Mouse (Mus musculus) fat pad, adult 2 months (tissue): Measurements from ENCODE around the gene 9930111J21Rik2.
"Not testable (repeated sequence)": the region's sequence is repeated elsewhere in the genome, so short reads cannot be mapped to it uniquely, and the experiment has no call there.

Experiments
- DNase-seq: peaks from one replicate; pipeline ENCODE4 v3.0.0-alpha.2; 2011; ENCODE audit warnings: low read depth, low spot score; ENCODE audit errors: extremely low read depth

The 9930111J21Rik2 gene

GRCm38 (mm10) chr11:49078719-49079118 lies 27.7 kb upstream of the 9930111J21Rik2 start:
- no peak for DNase-seq

- DNase-seq, result no peak
These were observed 26.0 kb upstream of the 9930111J21Rik2 start for GRCm38 (mm10) chr11:49077012-49077411.

GRCm38 (mm10) chr11:49076001-49076757 lies 25.1 kb upstream of the 9930111J21Rik2 start, which contains the start of gene Ifi47:
TSS of gene Ifi47 (plus strand) at chr11:49076587.
- DNase-seq, result not testable (repeated sequence)

GRCm38 (mm10) chr11:49068358-49068757 lies 17.3 kb upstream of the 9930111J21Rik2 start:
- no peak for DNase-seq

GRCm38 (mm10) chr11:49063713-49064469 lies 12.8 kb upstream of the 9930111J21Rik2 start, which contains the start of gene Tgtp2:
TSS of gene Tgtp2 (minus strand) at chr11:49064206.
- DNase-seq, result not testable (repeated sequence)

- not testable (repeated sequence) for DNase-seq
These were observed 10.8 kb upstream of the 9930111J21Rik2 start for GRCm38 (mm10) chr11:49061865-49062264.

GRCm38 (mm10) chr11:49060061-49060460 lies 9.0 kb upstream of the 9930111J21Rik2 start:
- DNase-seq, result not testable (repeated sequence)

- DNase-seq, result not testable (repeated sequence)
These were observed 852 bp upstream of the 9930111J21Rik2 start for GRCm38 (mm10) chr11:49051894-49052293.

- not testable (repeated sequence) for DNase-seq
These were observed 978 bp downstream of the 9930111J21Rik2 start for GRCm38 (mm10) chr11:49050064-49050463.

- not testable (repeated sequence) for DNase-seq
These were observed 39.0 kb downstream of the 9930111J21Rik2 start for GRCm38 (mm10) chr11:49012074-49012473.

GRCm38 (mm10) chr11:49006785-49007184 lies 44.3 kb downstream of the 9930111J21Rik2 start:
- not testable (repeated sequence) for DNase-seq

GRCm38 (mm10) chr11:49006317-49006716 lies 44.7 kb downstream of the 9930111J21Rik2 start:
- not testable (repeated sequence) for DNase-seq

- DNase-seq, result not testable (repeated sequence)
These were observed 50.6 kb downstream of the 9930111J21Rik2 start for GRCm38 (mm10) chr11:49000411-49000810.

- not testable (repeated sequence) for DNase-seq
These were observed 57.0 kb downstream of the 9930111J21Rik2 start, which contains the start of gene Tgtp1 for GRCm38 (mm10) chr11:48994018-48994417. TSS of gene Tgtp1 (minus strand) at chr11:48994172.

- not testable (repeated sequence) for DNase-seq
These were observed 57.7 kb downstream of the 9930111J21Rik2 start for GRCm38 (mm10) chr11:48993296-48993695.

GRCm38 (mm10) chr11:48991740-48992520 lies 59.1 kb downstream of the 9930111J21Rik2 start, which contains the start of gene Gm12185:
TSS of gene Gm12185 (minus strand) at chr11:48992226.
- DNase-seq, result not testable (repeated sequence)

GRCm38 (mm10) chr11:48989981-48990380 lies 61.1 kb downstream of the 9930111J21Rik2 start:
- DNase-seq, result not testable (repeated sequence)

GRCm38 (mm10) chr11:48988219-48988618 lies 62.8 kb downstream of the 9930111J21Rik2 start:
- not testable (repeated sequence) for DNase-seq

GRCm38 (mm10) chr11:48982848-48983247 lies 68.2 kb downstream of the 9930111J21Rik2 start:
- DNase-seq, result not testable (repeated sequence)

- not testable (repeated sequence) for DNase-seq
These were observed 71.0 kb downstream of the 9930111J21Rik2 start for GRCm38 (mm10) chr11:48980052-48980451.
